Comparison of ENCODE assay signal across 8 mouse cellular contexts in the genomic region with DNA sequence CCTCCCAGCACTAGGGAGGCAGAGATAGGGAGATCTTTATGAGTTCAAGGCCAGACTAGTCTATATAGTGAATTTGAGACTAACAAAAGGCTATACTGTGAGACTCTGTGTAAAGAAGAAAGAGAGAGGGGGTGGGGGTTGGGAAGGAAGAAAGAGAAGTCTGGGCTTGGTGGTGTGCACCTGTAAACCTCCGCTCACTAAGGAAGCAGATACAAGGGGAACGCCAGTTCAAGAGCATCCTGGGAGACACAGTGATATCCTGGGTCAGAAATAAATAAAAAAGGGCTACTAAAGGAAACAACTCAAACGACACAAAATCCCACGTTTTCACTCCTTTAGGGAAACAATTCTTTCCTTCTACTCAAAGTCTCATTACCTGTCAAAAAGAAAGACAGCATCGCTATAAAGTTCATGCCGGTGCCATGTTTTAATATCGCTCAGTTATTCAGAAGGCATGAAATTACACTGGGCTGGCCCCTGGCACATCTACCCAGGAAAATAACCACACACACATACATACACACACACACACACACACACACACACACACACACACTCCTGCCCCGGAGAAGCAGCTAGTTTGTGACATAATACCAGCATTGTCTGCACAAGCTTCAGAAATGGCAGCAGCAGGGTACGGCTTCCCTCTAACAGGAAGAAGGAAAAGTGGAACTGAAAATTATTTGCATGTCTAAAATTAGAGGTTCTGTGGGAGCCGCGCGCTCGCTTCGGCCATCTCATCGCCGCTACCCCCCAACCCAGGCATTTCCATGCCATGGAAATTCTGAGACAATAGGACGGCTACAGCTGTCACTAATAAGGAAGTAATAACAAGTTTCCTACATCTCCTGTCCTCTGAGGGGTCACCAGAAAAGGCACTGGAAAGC. TPM values are rescaled to one million over a fixed set of nuclear protein-coding genes. Genes with fewer than 3 reads are reported as not detected.
DNase-seq lines count a peak whose midpoint lies in the region; ATAC-seq and TF ChIP-seq lines count a peak whose summit lies in the region.

No protein-coding gene starts in this region.

- H3K9me3 ChIP-seq in stomach, embryonic 15.5 days: no peaks in the 10 kb centered on the region
- no peaks in the 10 kb centered on the region for H3K9me3 ChIP-seq in stomach, postnatal 0 days (ENCODE audit: control insufficient read depth, low read length)

- no peak for ATAC-seq in stomach, embryonic 15.5 days (ENCODE audit: insufficient read depth, low FRiP score, low read depth)
- ATAC-seq in stomach, postnatal 0 days (ENCODE audit: low FRiP score, low TSS enrichment): no peak

- H3K27me3 ChIP-seq in stomach, embryonic 15.5 days (replicated peaks): no peaks in the 10 kb centered on the region
- no peaks in the 10 kb centered on the region for H3K27me3 ChIP-seq in stomach, postnatal 0 days (ENCODE audit: control insufficient read depth, insufficient read depth, low read length)

- 72% methylated on average over 17 of the region's 17 CpGs for WGBS in stomach, embryonic 15.5 days
- whole genome bisulfite sequencing in stomach, postnatal 0 days: 76% methylated on average over 17 of the region's 17 CpGs

- no peak overlapping the region for H3K4me3 ChIP-seq in stomach, embryonic 15.5 days (replicated peaks)
- no peak overlapping the region for H3K4me3 ChIP-seq in stomach, postnatal 0 days (ENCODE audit: low read depth, low read length)

- DNase-seq in cerebellum, adult 8-10 months: peak; percentile 42
- no peak for DNase-seq in cerebellum, postnatal 4 days (ENCODE audit: low spot score in 2 of 2)
- no peak for DNase-seq in stomach, postnatal 0 days (ENCODE audit: low spot score)
- peak; percentile 4 for DNase-seq in kidney, postnatal 14 days
- peak; percentile 12 for DNase-seq in neural tube, embryonic 10.5 days (ENCODE audit: extremely low spot score, low spot score)
- no peak for DNase-seq in thymus, adult 18-20 months
- DNase-seq in adrenal gland, adult 18-20 months (ENCODE audit: low spot score in 2 of 2): no peak

- H3K9ac ChIP-seq in stomach, embryonic 15.5 days: no peak overlapping the region
- H3K9ac ChIP-seq in stomach, postnatal 0 days (ENCODE audit: low read length): no peak overlapping the region

- no peak for TF ChIP-seq CTCF in stomach, postnatal 0 days (IDR thresholded peaks at IDR 0.05; ENCODE audit: low read depth)

- 0 out of 2 replicates have a peak overlapping the region, but pooled peaks have one; percentile 40 for H3K27ac ChIP-seq in stomach, embryonic 15.5 days
- H3K27ac ChIP-seq in stomach, postnatal 0 days (replicated peaks): no peak overlapping the region

- peak overlapping the region; percentile 25 for H3K4me2 ChIP-seq in stomach, embryonic 15.5 days
- H3K4me2 ChIP-seq in stomach, postnatal 0 days (replicated peaks; ENCODE audit: low read depth): no peak overlapping the region

- H3K4me1 ChIP-seq in stomach, embryonic 15.5 days: no peaks in the 10 kb centered on the region; the same call in 1 of the 2 replicates
- no peaks in the 10 kb centered on the region for H3K4me1 ChIP-seq in stomach, postnatal 0 days (replicated peaks; ENCODE audit: control insufficient read depth, insufficient read depth)

- TF ChIP-seq EP300 in stomach, postnatal 0 days (optimal IDR thresholded peaks at IDR 0.05): no peak

- no peaks in the 10 kb centered on the region for H3K36me3 ChIP-seq in stomach, embryonic 15.5 days
- H3K36me3 ChIP-seq in stomach, postnatal 0 days (ENCODE audit: control insufficient read depth, insufficient read depth, low read length): no peaks in the 10 kb centered on the region

RNA-seq across cellular contexts. Expression of a gene that starts 6.6 kb away (rescaled TPM):
- polyA plus RNA-seq in stomach, embryonic 15.5 days (2015; fragmentation: Nextera tagmentation; extraction: Ambion mirVana): 4.9 and 5.4 TPM in 2 replicates
- 2.1 and 2.2 TPM in 2 replicates for polyA plus RNA-seq in stomach, postnatal 0 days (2015; fragmentation: Nextera tagmentation; extraction: Ambion mirVana)
- 10 to 100 TPM; 15.0 to 18.1 TPM for total RNA-seq in adrenal gland, adult 18-20 months (2021)

Comparison
In these comparisons a context has a peak if more than half of its experiments do, and no peak if none do; other contexts are left out.
1. DNase-seq: peak in cerebellum, adult 8-10 months (single experiment), kidney, postnatal 14 days (single experiment) and neural tube, embryonic 10.5 days (single experiment); none in cerebellum, postnatal 4 days (0 of 2), stomach, postnatal 0 days (single experiment), thymus, adult 18-20 months (0 of 2) and adrenal gland, adult 18-20 months (0 of 2).